Mouse (Mus musculus) brain, embryonic 14.5 days (tissue): ENCODE data around the gene Fzr1.
A peak's percentile ranks its signal among the peaks of the same experiment; 100 is the strongest.

Experiments
- CTCF ChIP-seq: fragments of 200-500 bp; IDR thresholded peaks from 2 replicates; pipeline ENCODE4 v1.5.1; 2012; ENCODE audit warnings: inconsistent platforms, mild to moderate bottlenecking, moderate library complexity, borderline replicate concordance; ENCODE audit not compliant: insufficient read depth, insufficient read length; ENCODE audit errors: extremely low read depth
- POLR2A ChIP-seq: fragments of 200-500 bp; IDR thresholded peaks from 2 replicates; pipeline ENCODE4 v1.6.1; 2012; ENCODE audit warnings: mild to moderate bottlenecking, inconsistent platforms, borderline replicate concordance; ENCODE audit not compliant: poor library complexity, insufficient read depth, insufficient read length, severe bottlenecking; ENCODE audit errors: extremely low read depth

DNA sequence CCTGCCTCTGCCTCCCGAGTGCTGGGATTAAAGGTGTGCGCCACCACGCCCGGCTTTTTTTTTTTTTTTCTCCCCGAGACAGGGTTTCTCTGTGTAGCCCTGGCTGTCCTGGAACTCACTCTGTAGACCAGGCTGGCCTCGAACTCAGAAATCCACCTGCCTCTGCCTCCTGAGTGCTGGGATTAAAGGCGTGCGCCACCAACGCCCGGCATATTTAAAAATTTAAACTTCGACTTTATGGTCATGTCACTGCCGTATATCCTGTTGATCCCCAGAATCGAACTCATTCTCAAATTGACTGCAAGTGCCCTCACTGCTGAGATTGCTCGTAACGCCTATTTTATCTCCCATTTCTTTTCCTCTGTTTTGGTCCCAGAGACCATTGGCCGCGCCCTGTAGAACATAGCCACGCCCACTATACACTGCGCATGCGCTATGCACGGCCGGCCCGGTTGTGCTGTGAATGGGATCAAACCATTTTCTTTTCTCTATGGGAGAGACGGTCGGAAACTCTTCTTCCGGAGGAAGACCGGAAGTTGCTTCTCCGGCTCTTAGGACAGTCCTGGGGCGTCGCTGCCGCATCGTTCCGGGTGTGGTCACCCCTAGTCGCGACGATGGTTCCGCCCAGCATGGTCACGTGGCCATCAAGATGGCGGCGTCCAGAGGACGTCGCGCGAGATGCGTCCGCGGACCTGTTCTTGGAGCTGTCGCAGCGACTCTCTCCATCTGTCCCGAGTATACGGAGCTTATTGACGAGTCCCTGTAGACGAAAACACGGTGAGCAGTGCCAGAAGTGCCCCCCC, 5.7 kb upstream of the Fzr1 start, which contains the start of the genes Dohh and Gm48551:
- peak; percentile 67; the same call in 1 of the 2 replicates for TF ChIP-seq POLR2A
- TF ChIP-seq CTCF, result no peak
